Mouse (Mus musculus): Measurements from ENCODE around the gene Slc10a7.
"Not testable (repeated sequence)": the region's sequence is repeated elsewhere in the genome, so short reads cannot be mapped to it uniquely, and the experiment has no call there.

Slc10a7 gene

GRCm38 (mm10) chr8:78678541-78679219 is 169.5 kb downstream of the Slc10a7 start:
- no peak for DNase-seq

- no peak for DNase-seq
Observed at GRCm38 (mm10) chr8:78690795-78691194, 181.6 kb downstream of the Slc10a7 start.

DNA sequence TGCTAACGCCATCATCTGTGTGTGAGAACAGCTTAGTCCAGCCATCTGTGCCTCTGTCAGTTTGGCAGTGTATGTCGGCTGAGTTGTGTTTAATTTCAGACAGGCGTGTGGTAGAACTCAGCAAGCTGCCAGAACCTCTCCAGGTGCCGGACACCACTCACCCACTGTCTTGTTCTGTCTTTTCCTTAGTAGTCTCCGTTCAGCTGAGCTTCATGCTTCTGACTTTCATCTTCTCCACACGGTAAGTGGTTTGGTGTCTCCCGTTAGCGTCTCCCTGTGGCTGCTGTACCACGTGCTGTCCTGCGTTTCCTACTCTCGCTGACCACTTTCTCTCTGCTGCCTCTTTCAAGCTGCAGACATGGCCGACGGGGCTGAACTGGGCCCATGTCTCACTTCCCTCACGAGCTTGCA is 189.2 kb downstream of the Slc10a7 start:
- DNase-seq = no peak

GRCm38 (mm10) chr8:78703068-78703820 is 194.1 kb downstream of the Slc10a7 start:
- no peak for DNase-seq

- DNase-seq = no peak
Observed at GRCm38 (mm10) chr8:78705980-78706379, 196.8 kb downstream of the Slc10a7 start.

DNA sequence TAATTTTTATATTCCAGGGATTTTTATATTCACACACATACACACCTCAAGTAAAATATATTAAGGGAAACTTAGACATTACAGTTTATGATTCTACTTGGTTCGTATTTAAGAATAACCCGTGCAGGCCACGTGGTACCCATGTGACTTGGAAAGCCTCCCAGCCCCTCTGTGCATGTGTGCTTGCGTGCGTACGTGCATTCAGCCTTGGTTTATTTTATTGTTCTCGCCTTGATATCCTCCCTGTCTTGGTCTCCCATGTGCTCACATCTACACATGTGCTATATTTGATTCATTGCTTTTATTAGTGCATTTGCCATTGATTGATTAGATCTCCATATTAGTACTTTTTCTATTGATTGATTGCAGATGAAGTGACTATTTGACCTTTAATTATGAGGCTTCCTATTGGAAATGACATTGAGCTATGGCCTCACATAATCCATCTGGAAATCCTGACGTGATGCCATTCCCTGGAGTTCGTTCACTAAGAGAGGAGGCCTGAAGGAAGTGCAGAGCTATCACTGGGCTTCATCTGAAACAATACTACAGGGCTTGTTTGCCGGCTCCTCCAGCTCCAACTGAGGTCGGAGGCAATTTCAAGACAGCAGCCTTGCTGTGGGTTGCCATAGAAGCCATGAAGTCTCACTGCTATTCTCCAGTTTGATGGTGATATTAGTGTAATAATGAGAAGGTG is 200.9 kb downstream of the Slc10a7 start:
- no peak for DNase-seq

GRCm38 (mm10) chr8:78710961-78711360 is 201.8 kb downstream of the Slc10a7 start:
- no peak for DNase-seq

GRCm38 (mm10) chr8:78714880-78715279 is 205.7 kb downstream of the Slc10a7 start:
- no peak for DNase-seq

DNA sequence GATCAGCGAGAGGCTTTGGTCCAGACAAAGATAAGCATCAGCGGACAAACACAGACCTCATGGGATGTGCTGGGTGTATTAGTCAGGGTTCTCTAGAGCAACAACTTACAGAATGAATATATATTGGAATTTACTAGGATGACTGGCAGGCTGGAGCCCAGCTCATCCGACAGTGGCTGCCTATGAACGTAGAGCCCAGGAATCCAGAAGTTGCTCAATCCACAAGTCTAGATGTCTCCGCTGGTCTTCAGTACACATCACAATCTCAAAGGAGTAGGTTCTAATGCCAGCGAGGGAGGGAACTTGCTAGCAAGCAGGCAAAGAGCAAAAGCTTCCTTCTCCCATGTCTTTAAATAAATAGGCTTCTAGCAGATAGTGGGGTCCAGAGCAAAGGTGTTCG is 207.4 kb downstream of the Slc10a7 start:
- no peak for DNase-seq

DNA sequence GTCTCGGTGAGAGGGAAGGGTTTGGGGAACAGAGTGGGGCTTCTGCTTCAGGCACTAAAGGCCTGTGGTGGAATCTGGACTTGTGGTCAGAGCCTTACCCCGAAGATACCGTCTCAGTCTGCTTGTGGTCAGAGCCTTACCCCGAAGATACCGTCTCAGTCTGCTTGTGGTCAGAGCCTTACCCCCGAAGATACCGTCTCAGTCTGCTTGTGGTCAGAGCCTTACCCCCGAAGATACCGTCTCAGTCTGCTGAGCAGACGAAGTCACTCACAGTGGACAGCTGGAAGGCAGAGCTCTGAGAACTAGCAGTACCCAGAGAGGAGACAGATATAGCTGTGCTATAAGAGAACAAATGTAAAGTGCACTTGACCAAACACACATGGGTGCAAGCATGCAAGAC is 208.0 kb downstream of the Slc10a7 start:
- not testable (repeated sequence) for DNase-seq

DNA sequence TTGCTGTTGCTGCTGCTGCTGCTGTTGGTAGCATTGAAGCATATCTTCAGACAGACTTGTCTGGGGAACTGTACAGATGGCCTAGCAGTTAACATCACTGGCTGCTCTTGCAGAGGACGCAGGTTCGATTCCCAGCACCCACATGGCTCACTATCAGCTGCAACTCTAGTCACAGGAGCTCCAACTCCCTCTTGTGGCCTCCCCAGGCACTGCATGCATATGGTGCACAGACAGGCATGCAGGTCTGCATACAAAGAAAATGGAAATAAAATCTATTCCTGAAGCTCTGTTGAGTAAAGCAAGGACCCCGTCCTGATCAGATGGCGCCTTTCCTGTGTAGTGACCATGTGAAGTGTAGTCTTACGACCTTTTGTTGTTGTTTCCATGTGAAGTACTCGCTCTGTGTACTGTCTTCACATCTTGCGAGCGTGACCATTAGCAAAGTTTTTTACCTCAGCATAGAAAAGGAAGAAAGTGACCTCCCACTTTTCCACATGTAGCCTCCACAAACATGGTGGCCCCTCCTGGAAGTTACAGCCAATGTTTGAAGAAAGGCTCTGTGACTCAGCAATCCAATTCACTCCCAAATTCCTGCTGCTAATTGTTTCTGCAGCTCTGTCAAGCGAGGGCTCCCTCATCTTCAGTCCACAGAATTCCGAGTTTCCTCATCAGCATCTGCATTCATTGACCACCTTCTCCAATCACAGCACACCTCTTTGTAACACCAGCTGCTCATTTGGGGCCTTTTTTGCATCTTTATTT is 210.3 kb downstream of the Slc10a7 start:
- DNase-seq = no peak

GRCm38 (mm10) chr8:78720041-78720414 is 210.9 kb downstream of the Slc10a7 start:
- DNase-seq = no peak

GRCm38 (mm10) chr8:78721576-78721975 is 212.4 kb downstream of the Slc10a7 start:
- no peak for DNase-seq

- no peak for DNase-seq
Observed at GRCm38 (mm10) chr8:78722201-78722600, 213.1 kb downstream of the Slc10a7 start.

DNA sequence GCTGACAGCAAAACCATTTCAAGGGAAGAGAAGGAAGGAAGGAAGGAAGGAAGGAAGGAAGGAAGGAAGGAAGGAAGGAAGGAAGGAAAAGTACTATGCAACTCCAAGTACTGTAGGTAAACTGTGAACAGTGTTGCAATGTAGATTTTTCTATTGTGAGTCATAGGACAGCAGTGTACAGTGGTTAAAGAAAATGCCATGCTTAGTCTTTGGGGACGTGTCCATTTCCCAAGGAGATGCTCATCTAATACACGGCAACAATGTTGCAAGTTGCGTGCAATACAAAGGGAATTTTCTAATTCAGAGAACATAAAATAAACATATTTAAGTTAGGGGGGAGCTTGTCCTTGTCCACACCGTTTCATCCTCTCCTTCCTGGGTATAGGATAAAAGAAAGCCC is 215.7 kb downstream of the Slc10a7 start:
- no peak for DNase-seq

DNA sequence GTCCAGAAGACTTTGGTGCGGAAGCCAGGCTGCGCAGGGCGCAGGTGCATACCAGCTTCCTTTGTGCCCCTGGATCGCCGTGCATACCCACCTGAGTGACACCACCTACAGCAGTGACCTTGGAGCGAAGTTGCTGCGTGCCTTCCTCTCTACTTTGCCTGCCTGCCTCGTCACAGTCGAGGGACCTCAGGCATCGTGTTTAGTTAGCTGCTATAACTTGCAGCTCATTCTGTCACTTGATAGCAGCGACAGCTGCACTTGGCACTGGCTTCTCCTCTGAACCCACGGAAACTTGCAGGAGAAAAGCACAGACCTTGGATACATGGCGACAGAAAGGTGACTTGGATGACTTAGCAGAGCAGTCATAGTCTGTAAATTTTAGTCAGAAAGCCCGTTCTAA is 219.1 kb downstream of the Slc10a7 start:
- DNase-seq = no peak

DNA sequence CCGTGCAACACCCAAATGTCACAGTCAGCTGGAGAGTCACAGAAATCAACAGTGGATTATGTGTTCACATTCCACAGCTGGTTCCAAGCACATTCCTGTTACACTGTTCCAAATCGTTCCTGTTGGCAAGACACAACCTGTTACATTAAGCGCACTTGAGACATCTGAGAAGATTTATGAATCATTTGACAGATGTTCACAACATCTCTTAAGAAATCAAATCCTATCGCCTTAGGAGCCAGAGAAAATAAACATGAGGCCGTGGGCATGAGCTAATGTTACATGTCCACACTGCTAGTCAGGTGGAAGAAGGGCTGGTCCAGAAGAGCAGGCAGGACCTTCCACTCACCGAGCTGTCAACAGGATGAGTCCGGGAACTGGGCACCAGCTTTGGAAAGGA is 223.3 kb downstream of the Slc10a7 start:
- DNase-seq = no peak

DNA sequence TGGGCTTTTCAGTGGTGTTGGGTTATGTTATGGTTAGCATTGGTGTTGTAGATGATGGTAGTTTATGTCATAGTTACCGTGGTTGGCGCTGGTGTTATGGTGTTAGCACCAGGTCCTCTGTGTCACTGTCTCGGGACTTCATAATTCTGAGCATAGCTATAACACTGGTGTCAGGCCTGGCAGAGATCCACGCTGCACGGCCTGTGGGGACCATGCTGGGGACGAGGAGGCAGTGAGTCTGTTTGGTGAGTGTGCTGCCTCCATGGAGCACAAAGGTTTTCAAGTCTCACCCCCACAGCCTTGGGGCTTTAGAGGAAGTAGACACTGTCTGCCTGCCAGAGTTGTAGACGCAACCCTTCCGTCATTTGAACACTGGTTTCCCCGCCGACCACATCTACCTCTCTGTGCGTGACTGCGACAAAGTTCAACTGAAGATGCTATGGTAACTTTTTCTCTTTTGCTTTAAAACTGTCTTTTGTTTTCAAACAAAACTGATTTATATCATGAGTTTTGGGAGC is 223.9 kb downstream of the Slc10a7 start:
- DNase-seq = no peak

DNA sequence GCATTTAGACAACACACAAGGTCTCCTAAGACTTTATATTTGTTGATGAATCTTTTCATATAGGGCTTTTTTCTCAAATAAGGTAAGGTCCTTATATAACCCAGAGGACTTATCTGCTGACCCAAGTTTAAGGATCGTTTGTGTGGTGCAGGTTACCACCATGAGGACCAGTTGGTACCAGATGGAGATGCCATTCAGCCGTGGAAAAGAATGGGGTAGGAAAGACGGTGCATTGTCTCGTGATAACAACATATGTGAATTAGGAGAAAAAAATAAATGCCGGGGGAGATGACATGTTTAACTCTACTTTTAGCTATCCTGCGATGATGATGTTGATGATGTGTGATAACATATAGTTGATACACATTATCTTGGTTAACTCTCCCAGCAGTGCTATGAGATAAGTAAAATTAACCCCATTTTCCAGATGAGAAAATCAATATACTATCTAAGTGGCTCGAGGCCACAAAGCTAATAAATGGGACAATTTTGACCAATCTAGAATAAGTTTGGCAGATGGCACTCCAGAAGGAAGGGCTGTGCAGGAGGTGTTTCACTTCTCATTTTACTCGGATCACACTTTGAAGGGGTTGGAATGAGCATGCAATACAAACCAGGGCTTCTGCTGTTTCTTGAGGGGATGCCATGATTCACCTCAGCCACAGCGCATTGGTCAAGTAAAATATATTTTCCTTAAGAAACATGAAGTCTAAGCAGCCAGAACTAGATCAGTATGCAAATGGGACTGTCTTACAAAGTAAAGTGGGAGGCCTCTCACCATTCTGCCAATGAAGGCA is 225.8 kb downstream of the Slc10a7 start:
- DNase-seq = no peak

DNA sequence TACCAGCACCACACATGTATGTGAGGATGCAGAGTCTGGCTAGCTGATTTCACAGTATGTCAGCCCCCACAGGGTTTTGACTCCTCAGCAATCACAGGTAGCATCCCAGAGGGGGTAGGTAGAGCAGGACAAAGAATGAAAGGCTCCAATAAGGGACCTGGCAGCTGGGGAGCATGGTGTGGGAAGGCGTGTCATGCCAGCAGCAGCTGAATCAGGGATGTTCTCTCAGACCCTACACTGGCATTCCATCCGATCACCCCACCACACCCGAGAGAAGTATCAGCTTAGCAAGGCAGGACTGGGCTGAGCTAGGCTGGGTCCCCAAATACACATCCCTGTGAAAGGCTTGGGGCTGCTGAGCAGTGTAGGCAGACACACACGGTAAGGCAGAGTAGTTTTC is 229.2 kb downstream of the Slc10a7 start:
- DNase-seq = no peak

DNA sequence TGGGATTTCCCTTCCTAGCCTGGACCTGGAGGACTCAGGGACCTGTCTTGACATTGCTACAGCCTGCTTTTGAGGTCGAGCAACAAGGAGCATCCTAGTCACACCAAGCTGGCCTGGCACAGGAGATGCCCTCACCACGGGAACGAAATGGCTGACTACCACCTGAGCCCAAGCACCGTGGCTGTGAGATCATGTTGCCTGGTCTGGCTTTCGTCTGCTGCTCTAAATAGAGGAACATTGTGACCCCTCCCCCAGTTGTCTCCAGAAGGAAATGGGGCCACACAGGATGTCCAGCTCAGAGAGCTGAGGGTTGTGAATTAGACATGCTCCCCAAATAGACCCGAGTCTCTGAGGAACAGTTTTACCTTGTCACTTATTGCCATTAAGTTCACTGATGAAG is 231.8 kb downstream of the Slc10a7 start:
- DNase-seq = no peak

- DNase-seq = peak in 1 of 2 experiments; percentile 6
Observed at GRCm38 (mm10) chr8:78741496-78741895, 232.3 kb downstream of the Slc10a7 start.
